Mouse (Mus musculus) hindbrain, embryonic 16.5 days (tissue): Measurements from ENCODE around the gene Ndufv3. TPM values are rescaled to one million over a fixed set of nuclear protein-coding genes. Genes with fewer than 3 reads are reported as not detected.

Experiments
- ATAC-seq: fragments of 200-750 bp; cut with Nextera tagmentation; 2 replicates; pipeline ENCODE4 v1.8.0; 2017; ENCODE audit warnings: moderate TSS enrichment, moderate library complexity
- H3K27ac ChIP-seq: fragments of 300-500 bp; sonication (generic); 2 replicates; pipeline ENCODE4 v1.5.1; 2014; ENCODE audit warnings: low read depth, mild to moderate bottlenecking, control low read depth, low read length, moderate library complexity
- H3K27me3 ChIP-seq: fragments of 300-500 bp; sonication (generic); replicated peaks from 2 replicates; pipeline ENCODE4 v1.6.1; 2014; ENCODE audit warnings: low read length; ENCODE audit not compliant: control insufficient read depth, insufficient read depth
- H3K36me3 ChIP-seq: fragments of 300-500 bp; sonication (generic); 2 replicates; pipeline ENCODE4 v1.6.1; 2014; ENCODE audit warnings: mild to moderate bottlenecking, low read length, moderate library complexity, mixed read lengths; ENCODE audit not compliant: control insufficient read depth, insufficient read depth
- H3K4me1 ChIP-seq: fragments of 300-500 bp; sonication (generic); 2 replicates; pipeline ENCODE4 v1.6.1; 2014; ENCODE audit warnings: low read depth, low read length; ENCODE audit not compliant: control insufficient read depth, insufficient read depth
- H3K4me2 ChIP-seq: fragments of 300-500 bp; sonication (generic); 2 replicates; pipeline ENCODE4 v1.6.1; 2014; ENCODE audit warnings: mild to moderate bottlenecking, low read length, control low read depth, moderate library complexity
- H3K4me3 ChIP-seq: fragments of 300-500 bp; sonication (generic); 2 replicates; pipeline ENCODE4 v1.5.1; 2014; ENCODE audit warnings: mild to moderate bottlenecking, low read length, control low read depth, moderate library complexity
- H3K9ac ChIP-seq: fragments of 300-500 bp; sonication (generic); 2 replicates; pipeline ENCODE4 v1.6.1; 2014; ENCODE audit warnings: low read depth, mild to moderate bottlenecking, control low read depth, low read length, moderate library complexity
- H3K9me3 ChIP-seq: fragments of 300-500 bp; sonication (generic); 2 replicates; pipeline ENCODE4 v1.6.1; 2014; ENCODE audit warnings: mild to moderate bottlenecking, low read length, moderate library complexity; ENCODE audit not compliant: control insufficient read depth
- WGBS: fragments of 180-500 bp; shearing (Covaris S2); extraction: QIAGEN DNeasy Blood & Tissue Kit; methylation state at CpG from one replicate; pipeline ENCODE4 v1.1.7; 2014; 5-methylcytosine and 5-hydroxymethylcytosine counted together
- polyA plus RNA-seq: library from polyadenylated mRNA; unstranded; fragments of >200 nt; fragmentation: Nextera tagmentation; extraction: Ambion mirVana; gene quantifications from 2 replicates; pipeline ENCODE4 v1.2.1, GENCODE M21; 2015

The Ndufv3 gene
- 431 and 478 TPM in 2 replicates for polyA plus RNA-seq

- no peaks in the 10 kb centered on the region for H3K27me3 ChIP-seq
- peaks cover 3% of the 10 kb centered on the region; the same call in 1 of the 2 replicates for H3K36me3 ChIP-seq
- peak; percentile 97 for ATAC-seq
- peaks cover 17% of the 10 kb centered on the region for H3K4me1 ChIP-seq
- under 1% methylated on average over 45 of the region's 45 CpGs for WGBS
- H3K4me2 ChIP-seq: peak within 1 kb of the TSS; percentile 76
- H3K4me3 ChIP-seq: peak within 1 kb of the TSS; percentile 83
- no peaks in the 10 kb centered on the region for H3K9me3 ChIP-seq
- peak within 1 kb of the TSS; percentile 84 for H3K9ac ChIP-seq
- H3K27ac ChIP-seq: peak within 1 kb of the TSS; percentile 87
Measured at GRCm38 (mm10) chr17:31519946-31520838, at the start of gene Ndufv3, which contains the start of gene Wdr4. TSS of gene Ndufv3 (plus strand) at chr17:31520115. TSS of gene Wdr4 (minus strand) at chr17:31519980.

GRCm38 (mm10) chr17:31470766-31471418 is 49.0 kb upstream of the Ndufv3 start:
- Histone ChIP-seq H3K36me3 (peaks cover 22% of the 10 kb centered on the region), H3K27ac (no peak overlapping the region), H3K4me3 (no peak overlapping the region), H3K4me1 (peaks cover 7% of the 10 kb centered on the region), H3K9ac (no peak overlapping the region), H3K27me3 (no peaks in the 10 kb centered on the region), H3K4me2 (no peak overlapping the region), H3K9me3 (no peaks in the 10 kb centered on the region)
- peak; percentile 71 for ATAC-seq
- whole genome bisulfite sequencing: 43% methylated on average over 5 of the region's 5 CpGs

- Histone ChIP-seq H3K4me3 (no peak overlapping the region), H3K4me2 (no peak overlapping the region), H3K9me3 (no peaks in the 10 kb centered on the region), H3K4me1 (peaks cover 7% of the 10 kb centered on the region), H3K27me3 (no peaks in the 10 kb centered on the region), H3K27ac (no peak overlapping the region), H3K9ac (no peak overlapping the region), H3K36me3 (peaks cover 9% of the 10 kb centered on the region)
- ATAC-seq: no peak
- 82% methylated on average over 6 of the region's 6 CpGs for WGBS
Measured at GRCm38 (mm10) chr17:31474388-31474787, 45.5 kb upstream of the Ndufv3 start.

- no peak overlapping the region for H3K4me2 ChIP-seq
- no peaks in the 10 kb centered on the region for H3K27me3 ChIP-seq
- H3K4me1 ChIP-seq: no peaks in the 10 kb centered on the region
- no peak overlapping the region for H3K27ac ChIP-seq
- H3K9ac ChIP-seq: no peak overlapping the region
- 80% methylated on average over 7 of the region's 7 CpGs for WGBS
- ATAC-seq: no peak
- no peaks in the 10 kb centered on the region for H3K9me3 ChIP-seq
- H3K4me3 ChIP-seq: no peak overlapping the region
- no peaks in the 10 kb centered on the region; the same call in 1 of the 2 replicates for H3K36me3 ChIP-seq
Measured at GRCm38 (mm10) chr17:31478606-31479005, 41.3 kb upstream of the Ndufv3 start.

GRCm38 (mm10) chr17:31479108-31479844 is 40.6 kb upstream of the Ndufv3 start:
- no peak overlapping the region for H3K27ac ChIP-seq
- H3K36me3 ChIP-seq: no peaks in the 10 kb centered on the region; the same call in 1 of the 2 replicates
- ATAC-seq: no peak
- no peak overlapping the region for H3K4me2 ChIP-seq
- H3K27me3 ChIP-seq: no peaks in the 10 kb centered on the region
- no peak overlapping the region for H3K9ac ChIP-seq
- H3K9me3 ChIP-seq: no peaks in the 10 kb centered on the region
- no peak overlapping the region for H3K4me3 ChIP-seq
- no peaks in the 10 kb centered on the region for H3K4me1 ChIP-seq
- WGBS: 63% methylated on average over 11 of the region's 11 CpGs

- peak; percentile 62 for ATAC-seq
- peak overlapping the region; percentile 66 for H3K27ac ChIP-seq
- no peak overlapping the region for H3K4me2 ChIP-seq
- H3K4me1 ChIP-seq: no peaks in the 10 kb centered on the region; the same call in none of the 2 replicates
- no peaks in the 10 kb centered on the region for H3K9me3 ChIP-seq
- WGBS: 67% methylated on average over 10 of the region's 10 CpGs
- no peaks in the 10 kb centered on the region for H3K27me3 ChIP-seq
- no peak overlapping the region for H3K4me3 ChIP-seq
- H3K9ac ChIP-seq: no peak overlapping the region
- H3K36me3 ChIP-seq: no peaks in the 10 kb centered on the region
Measured at GRCm38 (mm10) chr17:31486616-31487198, 33.2 kb upstream of the Ndufv3 start.

GRCm38 (mm10) chr17:31487433-31488060 is 32.4 kb upstream of the Ndufv3 start:
- Histone ChIP-seq H3K27me3 (no peaks in the 10 kb centered on the region), H3K9me3 (no peaks in the 10 kb centered on the region), H3K27ac (peak overlapping the region; percentile 66; the same call in 1 of the 2 replicates), H3K4me2 (no peak overlapping the region), H3K36me3 (no peaks in the 10 kb centered on the region), H3K4me1 (no peaks in the 10 kb centered on the region; the same call in none of the 2 replicates), H3K4me3 (no peak overlapping the region), H3K9ac (no peak overlapping the region)
- 26% methylated on average over 6 of the region's 6 CpGs for WGBS
- ATAC-seq: no peak

GRCm38 (mm10) chr17:31491355-31491754 is 28.6 kb upstream of the Ndufv3 start:
- Histone ChIP-seq H3K4me3 (no peak overlapping the region), H3K27ac (no peak overlapping the region), H3K9me3 (no peaks in the 10 kb centered on the region), H3K4me2 (no peak overlapping the region), H3K27me3 (no peaks in the 10 kb centered on the region), H3K36me3 (peaks cover 7% of the 10 kb centered on the region), H3K9ac (no peak overlapping the region), H3K4me1 (no peaks in the 10 kb centered on the region; the same call in none of the 2 replicates)
- no peak for ATAC-seq
